Mouse (Mus musculus) ES-E14 (cell line): Measurements from ENCODE around the gene Morc4.
A peak's percentile ranks its signal among the peaks of the same experiment; 100 is the strongest.

Experiments
- CHD2 ChIP-seq: IDR thresholded peaks from 2 replicates; pipeline ENCODE4 v1.6.1; 2014; ENCODE audit warnings: mild to moderate bottlenecking, low read depth, low read length, inconsistent platforms
- MAFK ChIP-seq: IDR thresholded peaks from 2 replicates; pipeline ENCODE4 v1.6.1; 2014; ENCODE audit warnings: mild to moderate bottlenecking, low read depth, low read length, inconsistent platforms; ENCODE audit not compliant: insufficient read depth
- ZNF384 ChIP-seq: IDR thresholded peaks from 2 replicates; pipeline ENCODE4 v1.6.1; 2012; ENCODE audit warnings: low read depth, low read length, inconsistent platforms

DNA sequence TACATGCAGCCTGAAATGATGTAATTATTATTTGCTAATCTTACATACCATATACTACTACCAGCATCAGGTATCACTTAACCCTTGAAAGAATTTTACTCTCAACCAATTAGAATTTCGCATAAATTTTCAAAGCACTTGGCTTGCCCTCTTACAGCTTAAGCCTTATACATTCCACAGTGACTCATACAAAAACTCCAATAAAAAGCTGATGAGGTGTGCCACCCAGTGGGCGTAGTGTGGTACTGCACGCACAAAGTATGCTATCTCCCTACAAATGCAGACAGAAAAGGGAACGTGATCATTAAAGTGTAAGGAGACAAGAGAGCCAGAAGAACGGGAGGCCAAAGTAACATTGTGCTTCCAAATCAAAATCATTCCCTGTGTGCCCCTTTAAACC lies 39.0 kb downstream of the Morc4 start:
- TF ChIP-seq ZNF384 (no peak), CHD2 (no peak), MAFK (peak; percentile 42; the same call in 1 of the 2 replicates)
